Mouse (Mus musculus) midbrain, embryonic 16.5 days (tissue): Measurements from ENCODE around the gene Uqcc2. TPM values are rescaled to one million over a fixed set of nuclear protein-coding genes. Genes with fewer than 3 reads are reported as not detected.

Experiments
- ATAC-seq: fragments of 200-750 bp; cut with Nextera tagmentation; 2 replicates; pipeline ENCODE4 v1.8.0; 2017; ENCODE audit warnings: moderate TSS enrichment
- H3K27ac ChIP-seq: fragments of 300-500 bp; sonication (generic); 2 replicates; pipeline ENCODE4 v1.5.1; 2014; ENCODE audit warnings: mild to moderate bottlenecking, low read length, mixed read lengths
- H3K27me3 ChIP-seq: fragments of 300-500 bp; sonication (generic); 2 replicates; pipeline ENCODE4 v1.6.1; 2014; ENCODE audit warnings: low read depth, low read length, mixed read lengths; ENCODE audit not compliant: control insufficient read depth, insufficient read depth
- H3K36me3 ChIP-seq: fragments of 300-500 bp; sonication (generic); 2 replicates; pipeline ENCODE4 v1.6.1; 2014; ENCODE audit warnings: mild to moderate bottlenecking, low read length, moderate library complexity, mixed read lengths; ENCODE audit not compliant: control insufficient read depth, insufficient read depth
- H3K4me1 ChIP-seq: fragments of 300-500 bp; sonication (generic); 2 replicates; pipeline ENCODE4 v1.6.1; 2014; ENCODE audit warnings: mild to moderate bottlenecking, low read length, mixed read lengths; ENCODE audit not compliant: control insufficient read depth, insufficient read depth
- H3K4me2 ChIP-seq: fragments of 300-500 bp; sonication (generic); 2 replicates; pipeline ENCODE4 v1.6.1; 2014; ENCODE audit warnings: mild to moderate bottlenecking, low read length, mixed read lengths
- H3K4me3 ChIP-seq: fragments of 300-500 bp; sonication (generic); 2 replicates; pipeline ENCODE4 v1.5.1; 2014; ENCODE audit warnings: low read depth, mild to moderate bottlenecking, low read length, moderate library complexity, mixed read lengths
- H3K9ac ChIP-seq: fragments of 300-500 bp; sonication (generic); 2 replicates; pipeline ENCODE4 v1.6.1; 2014; ENCODE audit warnings: low read depth, low read length, mixed read lengths
- H3K9me3 ChIP-seq: fragments of 300-500 bp; sonication (generic); replicated peaks from 2 replicates; pipeline ENCODE4 v1.6.1; 2014; ENCODE audit warnings: mild to moderate bottlenecking, low read length, mixed read lengths; ENCODE audit not compliant: control insufficient read depth, poor library complexity, severe bottlenecking
- WGBS: fragments of 180-500 bp; shearing (Covaris S2); extraction: QIAGEN DNeasy Blood & Tissue Kit; methylation state at CpG from one replicate; pipeline ENCODE4 v1.1.7; 2014; 5-methylcytosine and 5-hydroxymethylcytosine counted together
- polyA plus RNA-seq: library from polyadenylated mRNA; unstranded; fragments of >200 nt; fragmentation: Nextera tagmentation; extraction: Ambion mirVana; gene quantifications from 2 replicates; pipeline ENCODE4 v1.2.1, GENCODE M21; 2015

Uqcc2 gene
- polyA plus RNA-seq, 1 experiment from 2014 or later, result 384 TPM

DNA sequence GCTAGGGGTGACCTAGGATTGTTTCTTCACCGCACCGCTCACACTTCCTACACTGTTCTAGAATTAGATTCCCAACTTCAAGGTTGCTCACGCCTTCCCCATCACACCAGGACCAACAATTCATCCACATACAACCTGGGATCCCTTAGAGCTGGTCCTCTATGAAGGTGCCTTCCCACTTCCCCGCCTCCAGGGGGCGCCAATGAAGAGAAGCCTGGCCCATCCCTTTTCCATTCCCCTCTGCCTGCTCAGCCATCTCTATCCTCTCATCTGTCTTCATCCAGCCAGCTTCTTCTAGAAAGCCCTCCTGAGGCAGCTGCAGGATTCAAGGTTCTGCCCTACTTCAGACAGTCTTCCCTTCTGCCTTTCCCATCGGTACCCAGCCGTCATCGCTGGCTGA is 17.7 kb upstream of the Uqcc2 start:
- no peaks in the 10 kb centered on the region for H3K27me3 ChIP-seq
- no peak for ATAC-seq
- no peak overlapping the region for H3K9ac ChIP-seq
- no peak overlapping the region for H3K4me3 ChIP-seq
- no peak overlapping the region for H3K4me2 ChIP-seq
- WGBS, result 74% methylated on average over 8 of the region's 8 CpGs
- no peaks in the 10 kb centered on the region for H3K9me3 ChIP-seq
- no peak overlapping the region for H3K27ac ChIP-seq
- H3K36me3 ChIP-seq, result no peaks in the 10 kb centered on the region
- H3K4me1 ChIP-seq, result peaks cover 22% of the 10 kb centered on the region

DNA sequence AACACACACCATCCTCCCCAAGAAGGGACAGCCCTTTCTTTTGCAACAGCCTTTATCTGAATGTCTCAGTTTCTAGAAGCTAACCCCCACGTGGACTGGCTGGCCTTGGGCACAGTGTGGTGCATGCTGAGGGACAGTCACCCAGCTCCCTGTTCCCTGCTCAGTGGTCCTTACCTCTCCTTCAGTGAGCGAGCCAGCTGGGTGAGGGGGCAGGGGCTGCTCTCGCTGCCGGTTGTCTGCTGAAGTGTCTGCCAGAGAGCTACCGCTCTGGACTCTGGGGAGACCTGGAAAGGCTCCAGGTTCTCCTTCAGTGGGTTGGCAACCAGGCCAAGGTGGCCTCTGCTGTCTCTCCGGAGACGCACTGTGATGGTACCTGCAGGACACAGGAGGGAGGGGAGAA is 17.2 kb upstream of the Uqcc2 start:
- Histone ChIP-seq H3K36me3 (no peaks in the 10 kb centered on the region), H3K4me1 (peaks cover 26% of the 10 kb centered on the region), H3K4me2 (no peak overlapping the region), H3K27me3 (no peaks in the 10 kb centered on the region), H3K9me3 (no peaks in the 10 kb centered on the region), H3K9ac (no peak overlapping the region), H3K27ac (no peak overlapping the region), H3K4me3 (no peak overlapping the region)
- WGBS, result 67% methylated on average over 7 of the region's 7 CpGs
- no peak for ATAC-seq

DNA sequence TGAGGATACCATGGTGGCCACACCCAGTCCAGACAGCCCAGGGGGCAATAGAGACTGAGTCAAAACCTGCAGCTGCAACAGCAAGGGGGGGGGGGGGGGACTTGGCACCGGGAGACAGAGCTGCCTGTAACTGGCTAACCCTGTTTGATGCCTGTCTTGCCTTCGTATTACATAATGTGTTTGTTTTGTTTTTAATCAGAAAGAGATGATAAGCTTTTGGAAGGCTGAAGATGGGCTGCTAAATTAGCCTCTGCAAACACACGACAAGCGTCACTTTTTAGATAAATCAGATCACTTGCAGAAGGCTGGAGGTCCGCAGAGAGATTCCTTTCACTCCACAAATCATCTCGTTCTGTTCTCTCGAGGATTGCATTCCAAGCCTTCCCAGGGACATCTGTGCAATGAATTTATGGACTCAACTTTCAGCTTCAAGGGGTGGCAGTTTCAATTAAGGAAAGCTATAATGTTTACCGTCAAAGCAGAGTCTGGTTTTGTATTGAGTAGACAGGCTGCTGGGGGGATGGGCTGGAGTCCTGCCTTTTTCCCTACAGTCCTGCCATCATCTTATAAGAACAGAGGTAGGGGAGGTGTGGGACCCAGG is 12.7 kb upstream of the Uqcc2 start:
- ATAC-seq, result no peak

DNA sequence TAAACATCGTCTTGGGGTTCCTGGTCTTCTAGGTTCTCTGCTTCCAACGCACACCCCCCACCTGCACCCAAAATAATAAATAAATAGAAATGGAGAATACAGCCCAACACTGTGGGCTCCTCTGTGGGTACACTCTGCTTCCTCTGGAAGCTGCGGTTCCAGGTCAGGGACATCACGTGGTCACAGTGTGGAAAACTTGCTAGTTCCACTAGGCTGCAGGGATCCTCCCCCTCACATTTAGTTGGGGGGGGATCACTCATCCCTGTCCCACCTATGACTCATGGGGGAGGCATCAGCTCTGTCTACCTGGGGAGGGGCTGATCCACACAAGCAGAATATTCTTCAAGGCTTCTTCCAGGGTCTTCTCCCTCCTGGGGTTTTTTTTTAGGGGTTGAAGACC is 10.4 kb upstream of the Uqcc2 start:
- ATAC-seq, result no peak
- 76% methylated on average over 4 of the region's 4 CpGs for WGBS
- H3K27ac ChIP-seq, result no peak overlapping the region
- no peaks in the 10 kb centered on the region for H3K36me3 ChIP-seq
- no peaks in the 10 kb centered on the region for H3K9me3 ChIP-seq
- H3K4me1 ChIP-seq, result peaks cover 35% of the 10 kb centered on the region
- no peak overlapping the region for H3K4me3 ChIP-seq
- no peak overlapping the region for H3K4me2 ChIP-seq
- no peak overlapping the region for H3K9ac ChIP-seq
- no peaks in the 10 kb centered on the region for H3K27me3 ChIP-seq

More for the DNA sequence above, 12.7 kb upstream of the Uqcc2 start:
- Histone ChIP-seq H3K9ac (0 out of 2 replicates have a peak overlapping the region, but pooled peaks have one; percentile 6), H3K4me2 (no peak overlapping the region), H3K27me3 (no peaks in the 10 kb centered on the region), H3K9me3 (no peaks in the 10 kb centered on the region), H3K4me3 (no peak overlapping the region), H3K27ac (no peak overlapping the region), H3K36me3 (no peaks in the 10 kb centered on the region), H3K4me1 (peaks cover 21% of the 10 kb centered on the region)
- 25% methylated on average over 8 of the region's 8 CpGs for WGBS

DNA sequence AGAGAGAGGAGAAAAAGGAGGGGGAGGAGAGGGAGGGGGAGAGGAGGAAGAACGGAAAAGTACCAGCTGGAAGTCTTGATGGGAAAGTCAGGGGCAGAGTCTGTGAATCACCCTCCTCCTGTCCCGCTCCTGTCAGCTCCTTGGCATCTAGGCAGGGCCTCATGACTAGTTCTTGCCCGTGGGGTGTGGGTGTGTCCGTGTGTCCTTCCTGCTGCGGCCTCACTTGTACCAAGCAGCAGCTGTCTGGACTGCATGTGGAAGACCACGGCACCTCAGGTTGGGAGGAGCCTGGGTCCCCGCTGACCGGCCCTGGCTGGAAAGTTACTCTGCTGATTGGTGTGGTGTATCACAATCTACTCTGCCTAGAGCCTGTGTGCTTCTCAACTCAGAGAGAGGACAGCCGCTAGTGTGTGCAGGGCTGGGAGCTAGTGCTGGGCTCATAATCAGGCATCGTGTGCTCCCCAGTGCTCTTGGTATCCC is 8.3 kb upstream of the Uqcc2 start:
- Histone ChIP-seq H3K4me3 (no peak overlapping the region), H3K36me3 (no peaks in the 10 kb centered on the region), H3K4me1 (peaks cover 31% of the 10 kb centered on the region), H3K27me3 (no peaks in the 10 kb centered on the region), H3K9ac (no peak overlapping the region), H3K27ac (no peak overlapping the region), H3K4me2 (no peak overlapping the region), H3K9me3 (no peaks in the 10 kb centered on the region)
- no peak for ATAC-seq
- 60% methylated on average over 10 of the region's 10 CpGs for WGBS

DNA sequence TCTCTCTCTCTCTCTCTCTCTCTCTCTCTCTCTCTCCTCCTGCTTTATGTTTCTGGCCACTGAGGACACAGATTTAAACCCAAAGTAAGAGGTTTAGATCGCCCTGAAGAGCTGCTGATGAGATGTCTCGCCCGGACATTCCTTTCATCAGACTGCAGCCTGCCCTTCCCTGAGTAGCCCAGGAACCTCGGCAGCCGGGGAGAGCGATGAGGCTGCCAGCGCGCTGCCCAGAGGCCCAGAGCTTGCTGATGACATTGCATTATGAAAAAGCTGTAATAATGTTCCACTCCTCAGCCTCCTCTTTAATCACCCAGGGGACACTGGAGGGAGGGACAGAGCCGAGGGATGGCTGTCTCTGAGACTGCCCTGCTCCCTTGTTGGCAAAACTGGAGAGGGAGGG is 6.5 kb upstream of the Uqcc2 start:
- H3K36me3 ChIP-seq, result no peaks in the 10 kb centered on the region
- H3K9ac ChIP-seq, result 0 out of 2 replicates have a peak overlapping the region, but pooled peaks have one; percentile 7
- 27% methylated on average over 9 of the region's 9 CpGs for WGBS
- ATAC-seq, result no peak
- H3K4me2 ChIP-seq, result no peak overlapping the region
- no peaks in the 10 kb centered on the region for H3K27me3 ChIP-seq
- peaks cover 21% of the 10 kb centered on the region for H3K4me1 ChIP-seq
- H3K9me3 ChIP-seq, result no peaks in the 10 kb centered on the region
- H3K4me3 ChIP-seq, result no peak overlapping the region
- no peak overlapping the region for H3K27ac ChIP-seq

DNA sequence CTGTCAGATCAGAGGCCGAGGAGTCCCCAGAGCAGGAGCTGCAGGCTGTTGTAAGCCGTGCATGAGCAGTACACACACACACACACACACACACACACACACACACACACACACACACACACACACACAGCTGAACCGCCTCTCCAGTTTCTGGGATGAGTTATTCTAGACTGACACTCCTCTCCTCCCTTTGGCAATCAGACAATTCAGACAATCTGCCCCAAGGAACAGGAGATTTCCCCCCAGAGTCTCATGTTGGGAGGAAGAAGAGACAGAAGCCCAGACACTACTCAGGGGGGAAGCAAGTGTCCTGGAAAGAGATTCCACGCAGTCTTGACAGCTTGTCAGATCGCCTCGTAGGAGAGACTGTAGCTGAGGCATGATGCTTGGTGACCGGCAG is 5.6 kb upstream of the Uqcc2 start:
- no peak for ATAC-seq
- H3K9ac ChIP-seq, result no peak overlapping the region
- H3K27me3 ChIP-seq, result no peaks in the 10 kb centered on the region
- H3K4me1 ChIP-seq, result peaks cover 22% of the 10 kb centered on the region
- 0 out of 2 replicates have a peak overlapping the region, but pooled peaks have one; percentile 24 for H3K27ac ChIP-seq
- no peaks in the 10 kb centered on the region for H3K36me3 ChIP-seq
- H3K4me2 ChIP-seq, result no peak overlapping the region
- WGBS, result 25% methylated on average over 7 of the region's 7 CpGs
- no peak overlapping the region for H3K4me3 ChIP-seq
- H3K9me3 ChIP-seq, result no peaks in the 10 kb centered on the region

DNA sequence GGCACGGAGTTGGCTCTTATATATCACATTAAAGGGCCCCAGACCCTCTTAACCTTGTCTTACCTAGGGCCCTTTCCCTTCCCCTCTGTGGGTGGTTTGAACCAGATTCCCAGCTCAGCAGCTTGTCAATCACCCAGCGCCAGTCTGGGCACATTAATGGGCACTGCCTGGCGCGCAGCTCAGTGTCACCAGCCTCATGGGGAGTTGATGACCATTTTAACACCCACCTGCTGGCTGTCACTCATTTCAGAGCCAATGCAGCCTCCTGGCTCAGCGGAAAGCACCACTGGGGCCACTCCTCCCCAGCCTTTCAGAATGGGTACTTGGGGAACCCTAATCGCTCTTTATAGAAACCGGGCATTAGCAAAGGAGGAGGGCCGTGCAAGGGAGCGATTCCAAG is 4.7 kb upstream of the Uqcc2 start:
- Histone ChIP-seq H3K27me3 (no peaks in the 10 kb centered on the region), H3K4me2 (no peak overlapping the region), H3K27ac (no peak overlapping the region), H3K9ac (no peak overlapping the region), H3K36me3 (no peaks in the 10 kb centered on the region), H3K4me1 (peaks cover 25% of the 10 kb centered on the region), H3K9me3 (no peaks in the 10 kb centered on the region), H3K4me3 (no peak overlapping the region)
- 59% methylated on average over 9 of the region's 9 CpGs for WGBS
- ATAC-seq, result no peak

DNA sequence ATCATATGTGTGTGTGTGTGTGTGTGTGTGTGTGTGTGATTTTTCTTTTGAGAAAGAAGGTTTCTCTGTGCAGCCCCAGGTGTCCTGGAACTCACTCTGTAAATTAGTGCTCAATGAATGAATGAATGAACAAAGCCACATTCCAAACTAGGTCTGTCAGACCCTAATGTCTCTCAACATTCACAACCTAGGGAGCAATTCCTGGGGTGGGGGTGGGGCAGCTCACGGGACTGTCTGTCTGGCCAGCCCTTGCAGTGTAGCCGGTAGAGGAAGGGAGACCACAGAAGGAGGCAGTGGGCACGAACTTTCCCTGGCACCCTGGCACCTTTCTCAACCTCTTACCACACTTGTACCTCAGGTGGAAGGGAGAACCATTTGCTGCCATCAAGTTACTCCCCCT is 999 bp upstream of the Uqcc2 start:
- no peak overlapping the region for H3K4me3 ChIP-seq
- H3K36me3 ChIP-seq, result no peaks in the 10 kb centered on the region
- H3K9me3 ChIP-seq, result no peaks in the 10 kb centered on the region
- peaks cover 39% of the 10 kb centered on the region for H3K4me1 ChIP-seq
- no peaks in the 10 kb centered on the region for H3K27me3 ChIP-seq
- no peak for ATAC-seq
- 43% methylated on average over 3 of the region's 3 CpGs for whole genome bisulfite sequencing
- H3K4me2 ChIP-seq, result no peak overlapping the region
- H3K9ac ChIP-seq, result peak overlapping the region; percentile 23; the same call in 1 of the 2 replicates
- H3K27ac ChIP-seq, result no peak overlapping the region
